Mouse (Mus musculus): ENCODE results near the gene Zdhhc16. TPM values are rescaled to one million over a fixed set of nuclear protein-coding genes. Genes with fewer than 3 reads are reported as not detected.

Gene Zdhhc16
- polyA plus RNA-seq, 1 experiment from 2014 or later, result 38.4 TPM

DNA sequence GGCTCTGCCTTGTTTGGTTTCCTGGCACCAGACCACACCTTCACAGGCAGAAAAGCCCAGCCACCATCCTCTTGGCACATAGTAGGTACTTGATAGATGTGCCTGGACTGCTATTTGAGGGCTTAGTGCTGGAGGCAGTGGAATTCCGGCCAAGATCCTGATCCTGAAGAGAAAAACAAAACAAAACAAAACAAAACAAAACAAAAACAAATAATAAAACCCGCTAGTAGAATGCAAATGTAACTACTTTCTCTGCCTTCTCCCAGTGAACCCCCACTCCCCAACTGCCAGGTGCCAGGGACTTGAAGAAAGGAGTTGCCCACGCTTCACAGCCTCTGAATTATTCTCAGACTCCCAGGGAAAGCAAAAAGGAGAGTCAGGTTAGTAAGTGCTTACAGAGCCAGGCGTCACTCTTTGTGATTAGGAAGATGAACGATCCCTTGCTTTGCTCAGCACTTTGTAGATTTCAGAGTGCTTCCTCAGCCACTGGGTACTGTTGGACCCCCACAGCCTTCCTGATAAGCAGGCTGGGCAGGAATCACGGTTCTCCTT, 58.7 kb downstream of the Zdhhc16 start:
- H3K9me3 ChIP-seq (ENCODE audit: control insufficient read depth), result no peaks in the 10 kb centered on the region
- H3K27ac ChIP-seq (ENCODE audit: low read depth, low read length), result no peak overlapping the region
- no peak overlapping the region for H3K9ac ChIP-seq (ENCODE audit: low read depth, low read length)
- H3K4me2 ChIP-seq (replicated peaks; ENCODE audit: low read depth), result no peak overlapping the region
- no peak for TF ChIP-seq CTCF (IDR thresholded peaks at IDR 0.05; ENCODE audit: low read depth)
- no peaks in the 10 kb centered on the region for H3K27me3 ChIP-seq (replicated peaks; ENCODE audit: control insufficient read depth, insufficient read depth, low read length)
- no peaks in the 10 kb centered on the region for H3K36me3 ChIP-seq (ENCODE audit: control insufficient read depth, insufficient read depth)
- WGBS, result 57% methylated on average over 6 of the region's 6 CpGs
- no peak overlapping the region for H3K4me3 ChIP-seq (ENCODE audit: low read depth, low read length)
- 0 out of 2 replicates have a peak, but pooled peaks cover 3% of the 10 kb centered on the region for H3K4me1 ChIP-seq (replicated peaks; ENCODE audit: control insufficient read depth, insufficient read depth, low read length)
- ATAC-seq, result no peak

DNA sequence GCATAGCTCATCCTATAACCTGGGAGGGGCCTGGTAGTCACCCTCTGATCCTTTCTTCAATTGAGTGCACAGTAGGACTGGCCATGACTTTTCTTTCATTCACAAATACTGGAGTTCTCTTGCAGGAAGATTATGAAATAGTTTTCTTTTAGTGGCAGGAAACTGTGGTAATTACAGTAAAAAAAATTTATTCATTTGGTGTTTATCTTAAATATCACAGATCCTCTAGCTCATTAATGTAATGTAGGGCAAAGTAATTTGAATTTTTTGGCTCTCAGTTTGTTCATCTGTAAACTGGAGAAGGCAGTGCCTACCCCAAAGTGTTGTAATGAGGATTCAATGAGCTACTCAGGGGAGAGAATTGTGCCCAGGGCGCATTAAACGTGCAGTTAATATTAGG, 59.7 kb downstream of the Zdhhc16 start:
- WGBS, result 65% methylated on average over 2 of the region's 2 CpGs
- no peaks in the 10 kb centered on the region for H3K27me3 ChIP-seq (replicated peaks; ENCODE audit: control insufficient read depth, insufficient read depth, low read length)

DNA sequence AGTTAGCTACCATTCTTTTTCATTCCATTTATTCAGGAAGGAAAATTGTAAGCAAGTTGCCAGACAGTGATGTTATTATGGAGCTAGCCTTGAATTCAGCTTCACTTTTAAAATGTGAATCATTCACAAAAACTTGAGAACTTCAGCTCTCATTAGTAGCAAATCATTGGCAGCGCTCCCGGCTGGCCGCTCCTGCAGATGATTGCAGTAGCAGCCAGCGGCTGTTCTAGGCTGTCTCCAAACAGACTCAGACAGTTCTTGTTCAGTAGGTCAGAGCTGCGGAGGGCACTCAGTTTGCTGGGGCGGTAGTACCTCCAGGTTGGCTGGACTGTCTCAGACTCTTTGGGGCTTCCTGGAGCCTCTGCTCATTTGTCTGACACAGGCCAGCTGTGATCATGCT, 60.2 kb downstream of the Zdhhc16 start:
- TF ChIP-seq CTCF (IDR thresholded peaks at IDR 0.05; ENCODE audit: low read depth), result no peak
- H3K36me3 ChIP-seq (ENCODE audit: control insufficient read depth, insufficient read depth), result no peaks in the 10 kb centered on the region
- no peak overlapping the region for H3K4me2 ChIP-seq (replicated peaks; ENCODE audit: low read depth)
- H3K4me3 ChIP-seq (ENCODE audit: low read depth, low read length), result no peak overlapping the region
- H3K27me3 ChIP-seq (replicated peaks; ENCODE audit: control insufficient read depth, insufficient read depth, low read length), result no peaks in the 10 kb centered on the region
- no peaks in the 10 kb centered on the region for H3K9me3 ChIP-seq (ENCODE audit: control insufficient read depth)
- no peak overlapping the region for H3K9ac ChIP-seq (ENCODE audit: low read depth, low read length)
- ATAC-seq, result no peak
- no peak overlapping the region for H3K27ac ChIP-seq (ENCODE audit: low read depth, low read length)
- 53% methylated on average over 6 of the region's 6 CpGs for WGBS
- 0 out of 2 replicates have a peak, but pooled peaks cover 3% of the 10 kb centered on the region for H3K4me1 ChIP-seq (replicated peaks; ENCODE audit: control insufficient read depth, insufficient read depth, low read length)

More for the DNA sequence above, 59.7 kb downstream of the Zdhhc16 start:
- ATAC-seq, result no peak
- 0 out of 2 replicates have a peak, but pooled peaks cover 3% of the 10 kb centered on the region for H3K4me1 ChIP-seq (replicated peaks; ENCODE audit: control insufficient read depth, insufficient read depth, low read length)
- H3K9ac ChIP-seq (ENCODE audit: low read depth, low read length), result no peak overlapping the region
- no peak overlapping the region for H3K4me2 ChIP-seq (replicated peaks; ENCODE audit: low read depth)
- no peak for TF ChIP-seq CTCF (IDR thresholded peaks at IDR 0.05; ENCODE audit: low read depth)
- H3K4me3 ChIP-seq (ENCODE audit: low read depth, low read length), result no peak overlapping the region
- no peaks in the 10 kb centered on the region for H3K9me3 ChIP-seq (ENCODE audit: control insufficient read depth)
- H3K36me3 ChIP-seq (ENCODE audit: control insufficient read depth, insufficient read depth), result no peaks in the 10 kb centered on the region
- H3K27ac ChIP-seq (ENCODE audit: low read depth, low read length), result no peak overlapping the region

Other genes starting within 250 kb of the Zdhhc16 start
- 0.27 and 0.35 TPM in 2 replicates for gene Slit1, start 189.8 kb upstream of the Zdhhc16 start, polyA plus RNA-seq (2015; fragmentation: Nextera tagmentation; extraction: Ambion mirVana)
- 3.5 TPM in 2 replicates for gene Arhgap19, start 131.4 kb upstream of the Zdhhc16 start, polyA plus RNA-seq (2015; fragmentation: Nextera tagmentation; extraction: Ambion mirVana)
- gene Frat1, start 103.5 kb upstream of the Zdhhc16 start, polyA plus RNA-seq (2015; fragmentation: Nextera tagmentation; extraction: Ambion mirVana), result 6.4 and 8.3 TPM in 2 replicates
- 3.8 and 4.5 TPM in 2 replicates for gene Frat2, start 85.3 kb upstream of the Zdhhc16 start, polyA plus RNA-seq (2015; fragmentation: Nextera tagmentation; extraction: Ambion mirVana)
- 4.7 and 5.0 TPM in 2 replicates for gene Rrp12, start 37.3 kb upstream of the Zdhhc16 start, polyA plus RNA-seq (2015; fragmentation: Nextera tagmentation; extraction: Ambion mirVana)
- 213 and 223 TPM in 2 replicates for gene Pgam1, start 21.6 kb upstream of the Zdhhc16 start, polyA plus RNA-seq (2015; fragmentation: Nextera tagmentation; extraction: Ambion mirVana)
- 32.3 and 33.3 TPM in 2 replicates for gene Exosc1, start 57 bp upstream of the Zdhhc16 start, polyA plus RNA-seq (2015; fragmentation: Nextera tagmentation; extraction: Ambion mirVana)
- 9.6 and 14.1 TPM in 2 replicates for gene Mms19, start 47.7 kb downstream of the Zdhhc16 start, polyA plus RNA-seq (2015; fragmentation: Nextera tagmentation; extraction: Ambion mirVana)
- gene Ubtd1, start 48.3 kb downstream of the Zdhhc16 start, polyA plus RNA-seq (2015; fragmentation: Nextera tagmentation; extraction: Ambion mirVana), result 12.0 and 12.5 TPM in 2 replicates
- 0.42 TPM in 1 of 2 replicates, not detected in the other for gene Ankrd2, start 102.5 kb downstream of the Zdhhc16 start, polyA plus RNA-seq (2015; fragmentation: Nextera tagmentation; extraction: Ambion mirVana)
- 16.2 and 17.6 TPM in 2 replicates for gene Hoga1, start 112.1 kb downstream of the Zdhhc16 start, polyA plus RNA-seq (2015; fragmentation: Nextera tagmentation; extraction: Ambion mirVana)
- gene 4933411K16Rik, start 118.8 kb downstream of the Zdhhc16 start, polyA plus RNA-seq (2015; fragmentation: Nextera tagmentation; extraction: Ambion mirVana), result 0.08 TPM in 1 of 2 replicates, not detected in the other
- 14.5 and 15.9 TPM in 2 replicates for gene Morn4, start 152.9 kb downstream of the Zdhhc16 start, polyA plus RNA-seq (2015; fragmentation: Nextera tagmentation; extraction: Ambion mirVana)
- 47.2 and 52.2 TPM in 2 replicates for gene Pi4k2a, start 157.0 kb downstream of the Zdhhc16 start, polyA plus RNA-seq (2015; fragmentation: Nextera tagmentation; extraction: Ambion mirVana)
- 39.8 and 40.5 TPM in 2 replicates for gene Avpi1, start 195.6 kb downstream of the Zdhhc16 start, polyA plus RNA-seq (2015; fragmentation: Nextera tagmentation; extraction: Ambion mirVana)
- gene Marveld1, start 213.9 kb downstream of the Zdhhc16 start, polyA plus RNA-seq (2015; fragmentation: Nextera tagmentation; extraction: Ambion mirVana), result 9.0 and 9.6 TPM in 2 replicates
- gene Zfyve27, start 230.5 kb downstream of the Zdhhc16 start, polyA plus RNA-seq (2015; fragmentation: Nextera tagmentation; extraction: Ambion mirVana), result 13.3 and 14.7 TPM in 2 replicates

All from intestine, postnatal 0 days (tissue).